Mouse (Mus musculus): ENCODE results near the gene Rps6ka5.
A peak's percentile ranks its signal among the peaks of the same experiment; 100 is the strongest.

Gene Rps6ka5

DNA sequence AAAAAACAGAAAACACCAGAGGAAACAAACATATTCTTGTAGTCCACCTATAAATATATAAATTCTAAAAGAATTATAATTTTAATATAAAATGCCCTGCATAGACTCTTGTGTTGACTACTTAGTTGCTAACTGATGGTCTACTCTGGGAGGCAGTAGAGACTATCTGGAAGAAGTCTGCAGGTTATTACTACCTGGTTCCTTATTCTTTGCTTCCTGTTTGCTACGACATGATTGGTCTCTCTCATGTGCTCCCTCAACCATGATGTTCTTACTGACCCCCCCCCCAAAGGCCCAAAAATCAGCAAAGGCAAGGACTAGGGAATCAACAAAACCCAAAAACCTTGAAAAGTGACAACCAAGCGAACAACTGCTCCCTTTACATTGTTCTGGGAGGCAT, 66.7 kb downstream of the Rps6ka5 start:
- ATAC-seq (ENCODE audit: low TSS enrichment), result no peak

- no peak for ATAC-seq (ENCODE audit: low TSS enrichment)
These were observed 70.8 kb downstream of the Rps6ka5 start for GRCm38 (mm10) chr12:100655972-100656371.

GRCm38 (mm10) chr12:100641936-100642335, 84.8 kb downstream of the Rps6ka5 start:
- ATAC-seq (ENCODE audit: low TSS enrichment), result no peak

DNA sequence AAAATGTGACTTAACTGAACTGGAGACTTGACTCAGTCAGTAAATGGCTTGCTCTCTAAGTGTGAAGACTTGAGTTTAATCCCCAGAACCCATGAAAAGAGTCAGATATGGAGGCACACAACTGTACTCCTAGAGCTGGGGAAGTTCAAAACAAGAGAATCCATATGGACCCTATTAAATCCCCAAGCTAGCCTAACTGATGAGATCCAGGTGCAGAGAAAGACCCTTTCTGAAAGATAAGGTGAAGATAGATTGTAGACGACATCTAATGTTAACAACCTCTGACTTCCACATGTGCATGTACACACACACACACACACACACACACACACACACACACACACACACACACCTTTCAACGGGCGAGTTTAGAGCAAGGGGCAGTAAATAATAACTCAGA, 86.1 kb downstream of the Rps6ka5 start:
- no peak for ATAC-seq (ENCODE audit: low TSS enrichment)

DNA sequence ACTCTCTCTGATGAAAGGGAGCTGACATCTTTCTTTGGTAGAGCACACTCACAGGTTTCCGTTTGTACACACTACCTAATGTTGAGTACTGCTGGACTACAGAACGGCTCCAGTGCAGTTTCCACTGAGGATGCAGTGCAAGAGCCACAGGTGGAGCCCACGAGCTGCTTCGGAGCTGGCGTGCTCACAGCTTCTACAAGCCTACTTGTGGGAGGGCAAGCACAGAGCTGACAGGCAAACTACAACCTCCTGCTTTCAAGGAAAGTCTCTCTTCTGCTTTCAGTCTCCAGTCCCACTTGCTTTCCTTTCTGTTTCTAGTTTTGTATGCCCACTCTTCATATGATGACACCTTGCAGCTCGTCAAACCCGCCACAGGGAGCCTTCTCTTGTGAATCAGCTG, 87.1 kb downstream of the Rps6ka5 start:
- peak; percentile 83 for ATAC-seq (ENCODE audit: low TSS enrichment)

DNA sequence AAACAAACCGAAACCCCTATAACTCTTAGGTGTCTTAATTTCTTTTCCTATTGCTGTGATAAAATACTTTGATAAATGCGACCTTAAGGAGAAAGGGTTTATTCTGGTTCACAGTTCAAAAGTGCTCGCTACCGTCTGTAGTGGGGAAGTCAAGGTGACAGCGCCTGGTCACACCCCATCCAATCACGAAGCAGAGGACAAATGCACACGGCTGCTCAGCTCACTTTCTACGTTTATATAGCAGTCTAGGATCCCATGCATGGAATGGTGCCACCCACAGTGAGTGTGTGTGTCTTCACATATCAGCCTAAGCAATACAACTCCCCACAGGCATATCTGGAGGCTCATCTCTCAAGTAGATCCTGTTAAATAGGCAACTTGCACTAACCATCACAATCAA, 88.9 kb downstream of the Rps6ka5 start:
- no peak for ATAC-seq (ENCODE audit: low TSS enrichment)

DNA sequence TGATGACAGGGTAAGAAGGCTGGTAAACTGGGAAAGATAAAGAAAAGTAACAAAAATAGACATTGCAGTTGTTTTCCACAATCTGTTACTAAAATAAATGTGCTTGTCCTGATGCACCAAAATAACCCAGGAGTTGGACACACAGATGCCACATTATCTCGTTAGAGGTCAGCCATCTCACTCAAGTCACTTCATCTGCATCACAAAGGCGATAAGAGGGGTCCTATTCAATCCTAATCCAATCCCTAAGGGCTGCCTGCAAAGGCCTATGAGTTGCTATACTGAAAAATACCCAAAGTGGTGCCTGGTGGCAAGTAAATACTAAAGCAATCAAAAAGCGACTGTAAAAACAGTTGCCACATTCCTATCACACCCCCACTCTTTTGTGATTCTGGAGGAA, 90.0 kb downstream of the Rps6ka5 start:
- no peak for ATAC-seq (ENCODE audit: low TSS enrichment)

GRCm38 (mm10) chr12:100636299-100636633, 90.5 kb downstream of the Rps6ka5 start:
- no peak for ATAC-seq (ENCODE audit: low TSS enrichment)

DNA sequence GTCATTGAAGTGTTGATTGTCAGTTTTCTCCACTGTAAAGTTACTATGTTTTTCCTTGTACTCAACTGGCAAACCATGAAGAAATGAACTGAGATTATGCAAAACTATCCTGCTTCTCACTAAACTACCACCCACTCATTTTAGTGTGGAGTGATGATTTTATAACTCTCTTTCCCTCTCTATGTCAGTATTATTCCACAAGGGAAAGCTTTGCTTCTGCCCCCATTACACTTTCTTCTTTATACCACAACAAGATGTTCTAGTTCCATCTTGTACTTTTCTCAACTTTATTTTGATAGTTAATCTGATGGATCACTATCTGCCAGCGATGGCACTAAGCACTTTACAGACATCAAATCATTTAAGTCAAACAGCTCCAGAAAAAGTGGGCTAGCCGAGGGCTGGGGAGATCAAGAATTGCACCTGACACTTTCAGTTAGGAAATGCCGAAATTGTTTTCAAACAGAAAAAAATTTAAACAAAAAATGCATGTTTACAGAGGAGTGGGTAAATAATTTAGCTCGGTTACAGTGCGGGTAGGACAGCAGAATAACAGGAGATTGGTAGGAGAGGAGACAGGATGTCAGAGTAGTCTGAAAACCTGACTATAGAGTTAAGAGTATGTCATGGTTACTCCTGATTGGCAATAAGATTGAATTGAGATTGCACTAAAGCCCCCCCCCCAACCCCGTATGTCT, 91.0 kb downstream of the Rps6ka5 start:
- peak; percentile 73 for ATAC-seq (ENCODE audit: low TSS enrichment)

GRCm38 (mm10) chr12:100633231-100633630, 93.6 kb downstream of the Rps6ka5 start:
- peak; percentile 42 for ATAC-seq (ENCODE audit: low TSS enrichment)

DNA sequence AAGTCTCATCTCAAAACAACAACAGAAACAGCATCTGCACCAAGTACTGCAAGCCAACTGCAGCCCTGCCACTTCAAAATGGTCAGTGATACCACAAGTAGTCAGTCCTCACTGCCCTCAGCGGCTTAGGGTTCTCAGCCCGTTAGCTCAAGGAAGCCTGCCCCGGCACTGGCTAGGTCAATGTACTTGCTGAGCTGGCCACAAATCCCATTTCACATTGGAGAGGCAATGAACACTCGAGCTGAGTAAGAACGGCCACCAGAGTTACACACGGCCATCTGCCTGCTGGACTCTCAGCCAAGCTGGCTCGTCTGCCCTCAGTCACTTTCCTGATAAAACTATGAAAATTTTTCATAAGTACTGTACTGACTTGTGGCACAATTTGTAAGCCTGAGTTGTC, 95.5 kb downstream of the Rps6ka5 start:
- ATAC-seq (ENCODE audit: low TSS enrichment), result no peak

DNA sequence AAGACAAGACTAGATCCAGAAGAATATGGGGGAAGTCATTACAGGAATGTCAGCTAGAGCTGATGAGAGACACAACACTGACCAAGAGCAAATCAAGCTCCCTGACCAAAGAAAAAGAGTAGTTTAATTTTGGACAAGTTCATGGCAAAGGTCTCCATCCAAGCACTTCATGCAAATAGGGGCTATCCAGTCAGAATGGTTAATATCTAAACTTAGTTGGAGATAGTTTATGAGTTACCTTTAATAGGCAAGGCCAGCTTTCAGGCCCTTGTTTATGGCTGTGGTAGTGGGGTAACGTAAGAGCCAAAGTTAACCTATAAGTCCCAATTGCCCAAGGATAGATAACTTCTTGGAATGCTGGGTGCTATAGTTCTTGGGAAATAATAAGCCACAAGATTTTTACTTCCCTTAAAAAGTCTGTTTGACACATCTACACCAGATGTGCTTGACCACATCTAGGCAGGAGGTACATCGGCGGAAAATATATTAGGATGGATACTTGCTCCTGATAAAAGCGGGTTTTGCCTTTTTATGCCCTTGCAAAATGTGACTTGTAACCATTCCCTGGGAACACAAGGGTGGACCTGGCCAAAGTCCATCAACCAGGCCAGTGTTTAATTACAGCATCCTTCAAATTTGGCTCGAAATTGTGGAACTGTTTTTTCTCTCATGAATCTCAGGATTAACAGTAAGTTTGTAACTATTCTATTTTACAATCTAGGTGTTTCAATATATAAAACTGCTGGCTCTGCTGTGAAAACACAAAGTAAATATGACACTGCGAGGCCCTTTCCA, 97.5 kb downstream of the Rps6ka5 start:
- ATAC-seq (ENCODE audit: low TSS enrichment), result no peak

DNA sequence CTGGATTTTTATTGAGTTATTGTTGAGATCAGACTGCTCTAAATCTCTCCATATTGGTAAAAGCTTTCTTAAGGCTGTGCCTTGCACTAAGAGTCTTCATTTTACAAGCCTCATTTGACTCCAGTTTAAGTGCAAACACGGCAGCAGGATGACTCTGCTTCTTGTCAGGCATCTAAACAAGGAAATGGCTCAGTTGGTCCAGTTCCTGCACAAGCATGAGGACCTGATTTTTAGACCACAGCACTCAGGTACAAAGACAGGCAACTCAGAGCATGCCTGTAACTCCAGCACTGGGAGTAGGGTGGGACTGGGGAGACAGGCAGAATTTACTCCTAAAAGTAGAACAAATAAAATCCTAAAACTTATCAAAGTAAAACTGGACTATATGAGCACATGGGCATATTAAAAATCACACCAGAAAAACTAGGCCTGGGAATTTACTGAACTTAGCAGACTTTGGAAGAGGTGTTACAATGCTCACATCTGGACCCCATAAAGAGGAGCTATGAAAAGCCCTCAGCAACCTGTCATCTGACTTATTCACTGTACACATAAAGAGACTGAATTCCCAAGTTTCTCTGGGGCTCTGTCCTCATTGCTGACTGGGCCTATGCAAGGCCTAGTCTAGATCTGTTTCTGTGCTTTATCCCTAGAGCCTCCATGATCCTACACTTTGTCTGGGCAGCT, 99.6 kb downstream of the Rps6ka5 start:
- no peak for ATAC-seq (ENCODE audit: low TSS enrichment)

DNA sequence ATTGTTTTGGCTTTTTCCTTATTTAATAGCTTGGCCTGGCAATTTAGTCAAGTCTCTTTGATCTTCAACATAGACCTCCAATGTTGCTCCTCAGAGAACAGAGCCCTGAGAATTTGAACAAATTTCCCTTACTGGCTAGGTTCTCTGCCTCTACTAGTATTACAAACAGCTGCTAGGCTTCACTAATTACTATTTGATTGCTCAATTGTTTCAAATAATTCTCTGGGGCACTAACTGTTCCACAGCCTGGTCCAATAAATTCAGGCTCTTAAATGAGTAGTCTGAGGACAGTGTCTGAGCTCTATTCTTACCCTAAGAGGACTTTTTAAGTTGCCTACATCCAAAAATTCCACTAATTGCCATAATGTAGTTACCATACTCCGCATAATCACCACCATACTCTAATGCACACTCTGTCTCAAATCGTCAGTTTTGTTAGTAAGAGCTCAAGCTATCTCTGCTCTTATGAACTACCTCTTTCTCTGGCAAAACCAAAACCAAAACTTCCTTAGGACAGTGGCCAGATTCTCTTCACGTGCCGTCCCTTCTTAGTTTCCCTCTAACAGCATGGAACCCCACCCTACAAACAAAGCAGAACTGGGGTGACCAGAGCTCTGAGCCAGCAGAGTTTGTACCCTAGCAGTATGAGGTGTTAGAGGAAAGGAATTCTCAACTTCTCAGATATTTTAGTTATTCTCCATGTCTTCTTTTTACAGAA, 100.4 kb downstream of the Rps6ka5 start:
- ATAC-seq (ENCODE audit: low TSS enrichment), result peak; percentile 9; the same call in 1 of the 2 replicates

GRCm38 (mm10) chr12:100624854-100625447, 101.8 kb downstream of the Rps6ka5 start:
- no peak for ATAC-seq (ENCODE audit: low TSS enrichment)

GRCm38 (mm10) chr12:100615251-100615650, 111.5 kb downstream of the Rps6ka5 start:
- ATAC-seq (ENCODE audit: low TSS enrichment), result no peak

GRCm38 (mm10) chr12:100613878-100614277, 112.9 kb downstream of the Rps6ka5 start:
- ATAC-seq (ENCODE audit: low TSS enrichment), result no peak

GRCm38 (mm10) chr12:100613192-100613700, 113.5 kb downstream of the Rps6ka5 start:
- no peak for ATAC-seq (ENCODE audit: low TSS enrichment)

DNA sequence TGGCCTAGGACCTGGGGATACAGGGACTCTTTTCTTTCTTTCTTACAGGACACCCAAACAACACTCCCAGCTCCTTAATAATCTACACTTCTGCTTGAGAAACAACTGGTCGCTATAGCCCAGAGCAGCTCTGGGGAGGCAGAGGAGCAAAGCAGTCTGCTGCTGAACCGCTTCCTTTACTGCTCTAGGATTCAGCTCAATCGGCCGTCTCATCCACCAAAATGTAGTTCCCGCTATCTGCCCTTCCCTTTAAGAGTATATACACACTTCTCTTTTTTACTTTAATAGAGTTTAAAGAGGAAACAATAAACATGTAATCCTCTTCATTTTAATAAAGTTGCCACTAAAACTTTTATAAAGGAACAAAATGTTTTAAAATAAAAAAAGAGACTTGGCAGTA, 117.0 kb downstream of the Rps6ka5 start:
- ATAC-seq (ENCODE audit: low TSS enrichment), result no peak

DNA sequence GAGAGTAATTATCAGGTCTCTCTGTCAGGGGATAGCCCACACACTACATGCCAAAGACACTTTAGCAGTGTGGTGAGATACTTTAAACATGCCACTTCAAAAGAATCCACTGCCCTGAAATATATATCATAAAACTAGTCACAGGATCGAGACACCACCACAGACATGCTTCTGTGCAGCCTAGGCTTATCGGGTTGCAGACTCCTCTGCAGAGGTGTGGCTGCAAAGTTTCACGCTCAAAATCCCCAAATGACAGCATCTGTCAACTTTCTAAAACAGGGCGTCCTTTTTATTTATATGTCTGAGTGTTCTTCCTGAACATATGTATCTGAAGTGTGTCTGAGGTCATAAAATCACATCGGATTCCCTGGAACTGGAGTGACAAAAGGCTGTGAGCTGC, 117.7 kb downstream of the Rps6ka5 start:
- peak; percentile 60 for ATAC-seq (ENCODE audit: low TSS enrichment)

DNA sequence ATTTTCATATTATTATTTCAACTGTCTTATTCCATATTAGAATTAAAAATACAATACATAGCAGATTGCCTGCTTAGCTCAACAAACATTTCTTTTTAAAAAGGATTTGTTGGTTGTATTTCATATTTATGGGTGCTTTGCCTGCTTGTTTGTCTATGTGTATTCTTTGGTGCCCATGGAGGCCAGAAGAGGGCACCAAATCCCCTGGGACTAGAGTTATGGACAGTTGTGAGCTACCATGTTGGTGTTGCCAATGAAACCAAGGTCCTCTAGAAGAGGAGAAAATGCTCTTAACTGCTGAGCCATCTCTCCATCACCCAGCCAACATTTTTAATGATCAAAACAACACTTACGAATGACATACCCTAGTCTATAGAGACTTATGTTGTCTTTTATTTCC, 120.0 kb downstream of the Rps6ka5 start:
- no peak for ATAC-seq (ENCODE audit: low TSS enrichment)

- no peak for ATAC-seq (ENCODE audit: low TSS enrichment)
These were observed 121.2 kb downstream of the Rps6ka5 start for GRCm38 (mm10) chr12:100605596-100605995.

Data from frontal cortex, adult (tissue).